Mouse (Mus musculus) liver, adult 2 months (tissue): Measurements from ENCODE around the gene Tesc. TPM values are rescaled to one million over a fixed set of nuclear protein-coding genes. Genes with fewer than 3 reads are reported as not detected.

ENCODE experiments used
- DNase-seq: peaks from one replicate; pipeline ENCODE4 v3.0.0-alpha.2; 2011; ENCODE audit warnings: low read depth, low spot score; ENCODE audit errors: extremely low read depth
- H3K27ac ChIP-seq: fragments of 200-500 bp; replicated peaks from 2 replicates; pipeline ENCODE4 v1.5.1; 2012; ENCODE audit warnings: low read depth, mild to moderate bottlenecking, control low read depth, inconsistent platforms, low read length; ENCODE audit not compliant: insufficient read depth
- H3K27me3 ChIP-seq: fragments of 200-500 bp; 2 replicates; pipeline ENCODE4 v1.6.1; 2012; ENCODE audit warnings: mild to moderate bottlenecking, moderate library complexity, low read length, inconsistent platforms; ENCODE audit not compliant: control insufficient read depth, insufficient read depth
- H3K36me3 ChIP-seq: fragments of 200-500 bp; 2 replicates; pipeline ENCODE4 v1.6.1; 2012; ENCODE audit warnings: low read length, inconsistent platforms; ENCODE audit not compliant: control insufficient read depth, insufficient read depth
- H3K4me1 ChIP-seq: fragments of 200-500 bp; 2 replicates; pipeline ENCODE4 v1.6.1; 2011; ENCODE audit warnings: low read length; ENCODE audit not compliant: control insufficient read depth, insufficient read depth
- H3K4me3 ChIP-seq: fragments of 200-500 bp; 2 replicates; pipeline ENCODE4 v1.5.1; 2011; ENCODE audit warnings: low read depth, mild to moderate bottlenecking, control low read depth, low read length, moderate library complexity; ENCODE audit not compliant: insufficient read depth
- H3K79me2 ChIP-seq: fragments of 200-500 bp; 2 replicates; pipeline ENCODE4 v1.6.1; 2012; ENCODE audit warnings: inconsistent platforms, mild to moderate bottlenecking, low read length, moderate library complexity; ENCODE audit not compliant: control insufficient read depth, insufficient read depth
- H3K9ac ChIP-seq: fragments of 200-500 bp; 2 replicates; pipeline ENCODE4 v1.6.1; 2012; ENCODE audit warnings: low read depth, mild to moderate bottlenecking, control low read depth, inconsistent platforms, low read length
- CTCF ChIP-seq: fragments of 200-500 bp; IDR thresholded peaks from 2 replicates; pipeline ENCODE4 v1.5.1; 2011; ENCODE audit warnings: low read depth, low read length, control low read depth
- POLR2A ChIP-seq: fragments of 200-500 bp; IDR thresholded peaks from 2 replicates; pipeline ENCODE4 v1.6.1; 2011; ENCODE audit warnings: low read length, control low read depth; ENCODE audit not compliant: insufficient read depth; ENCODE audit errors: extremely low read depth
- WGBS: fragments of 180-500 bp; shearing (Covaris S2); methylation state at CpG from one replicate; pipeline ENCODE4 v1.1.7; 2018; 5-methylcytosine and 5-hydroxymethylcytosine counted together
- polyA plus RNA-seq: library from polyadenylated mRNA; depleted of rRNA; stranded (reverse); fragments of >200 nt; gene quantifications from 2 replicates; pipeline ENCODE4 v1.2.3, GENCODE M21; 2012
- total RNA-seq: library from RNA; depleted of rRNA; stranded (reverse); fragments of >200 nt; gene quantifications from 2 replicates; pipeline ENCODE4 v1.2.3, GENCODE M21; 2014

The Tesc gene
- total and polyA plus RNA-seq, 2 experiments: 0.18 to 0.35 TPM

DNA sequence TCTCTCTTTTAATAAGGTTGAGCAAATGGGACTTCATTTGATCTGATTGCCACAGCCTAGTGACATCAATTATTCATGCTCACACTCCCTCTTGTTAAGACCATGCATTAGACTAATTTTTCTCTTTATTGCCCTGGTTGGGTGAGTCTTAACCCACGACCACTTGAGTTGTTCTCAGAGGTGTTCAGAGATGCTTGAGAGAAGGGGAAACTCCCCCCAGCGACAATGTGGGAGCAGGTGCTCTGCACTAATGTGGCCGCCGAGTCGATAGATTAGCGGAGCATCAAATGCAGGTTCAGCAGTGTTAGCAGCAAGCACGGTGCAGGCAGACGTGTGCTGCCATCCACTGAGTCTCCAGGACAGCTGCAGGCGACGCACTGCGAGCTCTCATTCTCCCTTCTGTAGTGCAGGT, 52.3 kb downstream of the Tesc start:
- no peak for TF ChIP-seq CTCF
- TF ChIP-seq POLR2A: no peak
- no peak for DNase-seq
- 95% methylated on average over 11 of the region's 11 CpGs for WGBS
- Histone ChIP-seq H3K27me3 (no peaks in the 10 kb centered on the region), H3K27ac (no peak overlapping the region), H3K4me1 (no peaks in the 10 kb centered on the region), H3K36me3 (no peaks in the 10 kb centered on the region), H3K4me3 (no peak overlapping the region), H3K79me2 (no peaks in the 10 kb centered on the region), H3K9ac (no peak overlapping the region)

DNA sequence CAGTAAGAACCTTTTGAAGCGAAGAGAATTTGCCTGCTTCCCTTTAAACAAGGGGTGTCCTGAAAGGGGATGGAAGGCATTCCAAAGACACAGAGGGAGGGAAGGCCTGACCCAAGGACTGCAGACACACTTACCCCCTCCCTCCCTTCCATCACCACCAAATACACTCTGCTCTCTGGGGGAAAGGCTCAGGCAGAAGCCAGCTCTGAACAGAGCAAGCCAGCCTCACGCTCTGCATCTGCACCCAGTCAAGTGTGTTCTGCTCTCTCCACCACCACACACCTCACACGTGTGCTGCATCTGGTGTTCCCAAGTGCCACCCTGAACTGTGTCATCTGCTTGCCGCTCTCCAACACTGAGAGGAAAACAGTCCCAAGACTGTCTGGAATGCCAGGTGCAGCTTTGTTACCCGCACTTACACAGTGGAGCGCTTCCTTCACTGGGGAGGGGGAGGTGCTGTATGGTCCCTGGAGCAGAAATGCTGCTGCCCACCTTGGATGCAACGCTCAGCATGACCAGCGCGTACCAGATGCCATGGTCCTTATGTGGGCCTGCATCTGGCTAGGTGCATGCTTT, 53.9 kb downstream of the Tesc start:
- no peaks in the 10 kb centered on the region for H3K27me3 ChIP-seq
- no peak for DNase-seq
- no peaks in the 10 kb centered on the region for H3K4me1 ChIP-seq
- H3K9ac ChIP-seq: no peak overlapping the region
- WGBS: 96% methylated on average over 9 of the region's 9 CpGs
- H3K27ac ChIP-seq: no peak overlapping the region
- H3K36me3 ChIP-seq: no peaks in the 10 kb centered on the region
- TF ChIP-seq CTCF (no peak), POLR2A (no peak)
- H3K4me3 ChIP-seq: no peak overlapping the region
- H3K79me2 ChIP-seq: no peaks in the 10 kb centered on the region

DNA sequence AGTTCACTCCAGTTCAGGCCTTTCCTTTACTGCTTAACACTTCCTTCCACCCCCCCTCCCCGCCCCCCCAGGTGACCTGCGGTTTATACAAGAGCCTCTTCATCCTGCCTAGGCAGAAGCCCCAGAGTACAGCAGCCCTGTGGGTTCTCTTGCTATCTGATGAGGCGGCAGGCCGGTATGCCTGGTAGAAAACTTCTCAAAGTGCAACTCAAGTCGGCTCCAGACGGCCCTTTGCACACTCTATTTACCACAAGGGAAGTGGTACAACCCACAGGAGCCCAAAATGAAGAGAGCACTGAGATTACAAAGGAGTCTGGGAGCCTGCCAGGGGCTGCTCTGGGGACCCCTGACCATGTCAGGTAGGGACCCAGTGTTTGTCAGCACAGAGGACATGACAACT, 54.5 kb downstream of the Tesc start:
- no peak overlapping the region for H3K27ac ChIP-seq

DNA sequence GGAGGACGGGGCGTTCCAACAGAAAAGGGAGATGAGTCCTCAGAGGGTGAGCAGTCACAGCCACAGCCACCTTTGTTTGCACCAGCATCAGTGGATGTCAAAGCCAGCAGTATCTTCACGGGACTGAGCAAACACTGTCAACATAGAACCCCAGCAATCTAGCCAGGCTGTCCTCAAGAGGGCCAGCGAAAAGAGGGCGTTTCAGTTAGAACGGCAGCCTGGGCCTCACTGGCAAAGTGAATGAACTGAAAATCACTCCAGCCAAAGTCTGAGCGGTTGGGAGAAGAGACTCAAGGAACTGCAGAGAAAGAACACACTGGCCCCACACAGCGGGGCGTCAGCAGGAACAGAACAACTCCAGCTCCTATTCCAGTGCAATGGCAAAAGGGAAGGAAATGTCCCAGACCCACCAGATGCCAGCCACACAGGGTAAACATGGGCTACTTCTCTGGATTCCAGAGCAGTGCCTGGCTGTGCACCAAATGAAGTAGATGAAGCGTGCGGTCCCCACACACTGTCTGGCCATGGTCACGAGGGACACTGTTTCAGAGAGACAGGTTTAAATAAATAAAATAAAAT, 55.6 kb downstream of the Tesc start:
- H3K4me1 ChIP-seq: no peaks in the 10 kb centered on the region
- no peaks in the 10 kb centered on the region for H3K79me2 ChIP-seq
- no peaks in the 10 kb centered on the region for H3K27me3 ChIP-seq
- no peak overlapping the region for H3K27ac ChIP-seq
- no peaks in the 10 kb centered on the region for H3K36me3 ChIP-seq
- DNase-seq: no peak
- 75% methylated on average over 12 of the region's 12 CpGs for WGBS
- H3K9ac ChIP-seq: no peak overlapping the region
- TF ChIP-seq CTCF (no peak), POLR2A (no peak)
- no peak overlapping the region for H3K4me3 ChIP-seq

More for the DNA sequence above, 54.5 kb downstream of the Tesc start:
- no peak for DNase-seq
- Histone ChIP-seq H3K36me3 (no peaks in the 10 kb centered on the region), H3K79me2 (no peaks in the 10 kb centered on the region), H3K9ac (no peak overlapping the region), H3K27me3 (no peaks in the 10 kb centered on the region), H3K4me3 (no peak overlapping the region), H3K4me1 (no peaks in the 10 kb centered on the region)
- 81% methylated on average over 6 of the region's 6 CpGs for WGBS
- TF ChIP-seq CTCF (no peak), POLR2A (no peak)

DNA sequence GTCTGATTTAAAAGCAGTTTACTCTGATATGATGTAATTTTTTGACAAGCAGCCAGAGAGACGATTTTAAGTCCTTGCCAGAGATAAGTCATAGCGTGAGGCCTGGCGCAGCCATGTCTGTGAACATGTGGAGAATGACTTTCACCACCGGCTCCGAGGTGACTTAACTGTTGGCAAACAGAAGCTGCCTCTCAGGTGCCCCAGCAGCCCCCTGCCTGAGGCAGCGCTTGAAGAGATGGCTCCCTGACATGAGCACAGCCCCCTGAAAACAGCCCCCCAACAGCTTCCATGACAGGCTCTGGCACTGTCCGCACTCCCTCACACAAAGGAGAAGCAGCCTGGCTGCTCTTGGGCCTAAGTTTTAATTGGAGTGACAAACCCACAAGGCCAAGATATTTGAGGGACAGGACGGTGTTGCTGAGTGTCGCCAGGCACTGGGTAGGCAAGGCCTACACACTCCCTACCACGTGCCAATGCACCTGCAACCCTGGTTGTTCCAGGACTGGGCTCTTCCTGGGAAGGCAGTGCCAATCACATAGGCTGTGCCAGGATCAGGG, 56.7 kb downstream of the Tesc start:
- TF ChIP-seq CTCF (no peak), POLR2A (no peak)
- Histone ChIP-seq H3K4me1 (no peaks in the 10 kb centered on the region), H3K27me3 (no peaks in the 10 kb centered on the region), H3K4me3 (no peak overlapping the region), H3K9ac (no peak overlapping the region), H3K27ac (no peak overlapping the region), H3K79me2 (no peaks in the 10 kb centered on the region), H3K36me3 (no peaks in the 10 kb centered on the region)
- peak; percentile 19 for DNase-seq
- 64% methylated on average over 10 of the region's 10 CpGs for WGBS

DNA sequence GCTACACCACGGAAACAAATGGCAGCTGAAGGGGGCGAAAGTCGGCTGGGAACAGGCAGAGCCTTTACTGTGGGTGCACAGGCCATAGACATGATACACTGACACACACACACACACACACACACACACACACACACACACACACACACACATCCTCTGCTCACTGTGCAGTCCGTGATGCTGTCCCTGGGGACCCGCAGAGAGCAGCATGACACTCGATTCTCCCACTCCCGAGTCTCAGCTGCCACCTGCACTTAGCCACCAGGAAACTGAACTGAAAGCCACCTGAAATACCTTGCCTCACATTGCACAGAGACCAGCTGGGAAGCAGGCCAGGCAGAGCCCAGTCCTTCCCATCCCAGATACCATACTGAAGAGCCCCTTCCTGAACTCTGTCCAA, 57.8 kb downstream of the Tesc start:
- Histone ChIP-seq H3K79me2 (no peaks in the 10 kb centered on the region), H3K4me1 (no peaks in the 10 kb centered on the region), H3K27me3 (no peaks in the 10 kb centered on the region), H3K36me3 (no peaks in the 10 kb centered on the region), H3K4me3 (no peak overlapping the region), H3K27ac (no peak overlapping the region), H3K9ac (no peak overlapping the region)
- no peak for DNase-seq
- TF ChIP-seq CTCF: no peak
- no peak for TF ChIP-seq POLR2A
- 89% methylated on average over 7 of the region's 7 CpGs for WGBS
